Mouse (Mus musculus) layer of hippocampus, adult 11-12 months (tissue): ENCODE data around the gene Msln.

Experiments used
- DNase-seq: peaks from one replicate; pipeline ENCODE4 v3.0.0; 2022; ENCODE audit warnings: low spot score

Msln gene

GRCm38 (mm10) chr17:25754241-25754640 is at the start of gene Msln:
Gene Msln, minus strand, starts transcription at chr17:25754378.
- DNase-seq = no peak

- DNase-seq = peak; percentile 89
Measured at GRCm38 (mm10) chr17:25802825-25803517, 48.8 kb upstream of the Msln start.

- peak; percentile 83 for DNase-seq
Measured at GRCm38 (mm10) chr17:25801029-25801428, 46.9 kb upstream of the Msln start.

- DNase-seq = peak; percentile 79
Measured at GRCm38 (mm10) chr17:25796951-25797369, 42.8 kb upstream of the Msln start, which contains the start of gene Metrn. Gene Metrn, minus strand, starts transcription at chr17:25797136.

- DNase-seq = no peak
Measured at GRCm38 (mm10) chr17:25796211-25796771, 42.1 kb upstream of the Msln start.

GRCm38 (mm10) chr17:25795609-25796092 is 41.5 kb upstream of the Msln start, which contains the start of gene AC134908.4:
Gene AC134908.4, minus strand, starts transcription at chr17:25795659.
- DNase-seq = peak; percentile 82

- no peak for DNase-seq
Measured at GRCm38 (mm10) chr17:25794998-25795397, 40.8 kb upstream of the Msln start.

- DNase-seq = no peak
Measured at GRCm38 (mm10) chr17:25794197-25794596, 40.0 kb upstream of the Msln start.

- peak; percentile 73 for DNase-seq
Measured at GRCm38 (mm10) chr17:25792615-25793014, 38.4 kb upstream of the Msln start, which contains the start of gene Fam173a. Gene Fam173a, minus strand, starts transcription at chr17:25792901.

GRCm38 (mm10) chr17:25791843-25792527 is 37.8 kb upstream of the Msln start:
- DNase-seq = peak; percentile 86

- DNase-seq = no peak
Measured at GRCm38 (mm10) chr17:25791320-25791842, 37.2 kb upstream of the Msln start.

- DNase-seq = no peak
Measured at GRCm38 (mm10) chr17:25786781-25787504, 32.8 kb upstream of the Msln start.

GRCm38 (mm10) chr17:25786280-25786679 is 32.1 kb upstream of the Msln start, which contains the start of gene Ccdc78:
Gene Ccdc78, plus strand, starts transcription at chr17:25786580.
- DNase-seq = no peak

- peak; percentile 98 for DNase-seq
Measured at GRCm38 (mm10) chr17:25785281-25785745, 31.1 kb upstream of the Msln start, which contains the start of gene Haghl. Gene Haghl, minus strand, starts transcription at chr17:25785673.

- DNase-seq = no peak
Measured at GRCm38 (mm10) chr17:25783861-25784574, 29.8 kb upstream of the Msln start.

GRCm38 (mm10) chr17:25783086-25783485 is 28.9 kb upstream of the Msln start:
- DNase-seq = no peak

- DNase-seq = no peak
Measured at GRCm38 (mm10) chr17:25781339-25781738, 27.2 kb upstream of the Msln start.

- DNase-seq = no peak
Measured at GRCm38 (mm10) chr17:25777948-25778347, 23.8 kb upstream of the Msln start.

GRCm38 (mm10) chr17:25775318-25776062 is 21.3 kb upstream of the Msln start:
- DNase-seq = no peak

GRCm38 (mm10) chr17:25773549-25774120 is 19.5 kb upstream of the Msln start, which contains the start of gene Narfl:
Gene Narfl, plus strand, starts transcription at chr17:25773776.
- DNase-seq = peak; percentile 99
